8 mouse cellular contexts compared by ENCODE assay signal in genomic region chr1:136466143-136466811, GRCm38 (mm10). TPM values are rescaled to one million over a fixed set of nuclear protein-coding genes. Genes with fewer than 3 reads are reported as not detected.
DNase-seq lines count a peak whose midpoint lies in the region; ATAC-seq lines count a peak whose summit lies in the region.

Gene Kif14, plus strand, starts transcription at chr1:136466343.

- H3K4me2 ChIP-seq in heart, embryonic 13.5 days, result peak within 1 kb of the TSS; percentile 99
- peak within 1 kb of the TSS; percentile 95 for H3K4me2 ChIP-seq in liver, embryonic 12.5 days
- H3K4me2 ChIP-seq in stomach, embryonic 15.5 days, result peak within 1 kb of the TSS; percentile 98

- peak within 1 kb of the TSS; percentile 83 for H3K9ac ChIP-seq in heart, embryonic 13.5 days
- H3K9ac ChIP-seq in liver, embryonic 12.5 days, result peak within 1 kb of the TSS; percentile 96
- peak within 1 kb of the TSS; percentile 35; the same call in 1 of the 2 replicates for H3K9ac ChIP-seq in stomach, embryonic 15.5 days

- peak; percentile 97 for DNase-seq in CD4-positive helper T cell, adult 2 months (ENCODE audit: low read depth, low spot score)
- peak; percentile 76 for DNase-seq in brain, embryonic 18.5 days (ENCODE audit: low read depth, low spot score)
- peak; percentile 97 for DNase-seq in kidney, postnatal 10 days
- peak; percentile 90 to 93 for DNase-seq in natural killer cell, adult 2 months (ENCODE audit: low spot score in 2 of 2)

- no peak within 1 kb of the TSS; the same call in 1 of the 2 replicates for H3K27ac ChIP-seq in heart, embryonic 13.5 days (replicated peaks)
- H3K27ac ChIP-seq in liver, embryonic 12.5 days, result peak within 1 kb of the TSS; percentile 91
- H3K27ac ChIP-seq in stomach, embryonic 15.5 days, result 0 out of 2 replicates have a peak within 1 kb of the TSS, but pooled peaks have one; percentile 38

- peak; percentile 99 for ATAC-seq in erythroid progenitor cell, adult 5-6 weeks (replicated peaks; ENCODE audit: low FRiP score, poor library complexity, severe bottlenecking)
- peak; percentile 99 for ATAC-seq in heart, embryonic 13.5 days (ENCODE audit: extremely low read depth, insufficient number of reproducible peaks, low FRiP score, low TSS enrichment)
- peak; percentile 100 for ATAC-seq in liver, embryonic 12.5 days
- peak; percentile 100 for ATAC-seq in stomach, embryonic 15.5 days (ENCODE audit: insufficient read depth, low FRiP score, low read depth)

- WGBS in heart, embryonic 13.5 days, result under 1% methylated on average over 52 of the region's 52 CpGs
- WGBS in liver, embryonic 12.5 days (ENCODE audit: insufficient replicate concordance), result under 1% methylated on average over 52 of the region's 52 CpGs
- WGBS in stomach, embryonic 15.5 days, result under 1% methylated on average over 52 of the region's 52 CpGs

- H3K4me1 ChIP-seq in heart, embryonic 13.5 days, result peaks cover 35% of the 10 kb centered on the region
- peaks cover 47% of the 10 kb centered on the region for H3K4me1 ChIP-seq in liver, embryonic 12.5 days
- H3K4me1 ChIP-seq in stomach, embryonic 15.5 days, result no peaks in the 10 kb centered on the region

- H3K4me3 ChIP-seq in heart, embryonic 13.5 days, result peak within 1 kb of the TSS; percentile 77
- H3K4me3 ChIP-seq in liver, embryonic 12.5 days, result peak within 1 kb of the TSS; percentile 92
- peak within 1 kb of the TSS; percentile 76 for H3K4me3 ChIP-seq in stomach, embryonic 15.5 days (replicated peaks)

- H3K9me3 ChIP-seq in heart, embryonic 13.5 days, result no peaks in the 10 kb centered on the region
- no peaks in the 10 kb centered on the region for H3K9me3 ChIP-seq in liver, embryonic 12.5 days (replicated peaks)
- no peaks in the 10 kb centered on the region for H3K9me3 ChIP-seq in stomach, embryonic 15.5 days

- H3K27me3 ChIP-seq in heart, embryonic 13.5 days (replicated peaks), result no peaks in the 10 kb centered on the region
- no peaks in the 10 kb centered on the region for H3K27me3 ChIP-seq in liver, embryonic 12.5 days (replicated peaks)
- H3K27me3 ChIP-seq in stomach, embryonic 15.5 days (replicated peaks), result no peaks in the 10 kb centered on the region

- peaks cover 25% of the 10 kb centered on the region for H3K36me3 ChIP-seq in heart, embryonic 13.5 days
- H3K36me3 ChIP-seq in liver, embryonic 12.5 days, result peaks cover 38% of the 10 kb centered on the region
- peaks cover 11% of the 10 kb centered on the region for H3K36me3 ChIP-seq in stomach, embryonic 15.5 days

RNA-seq across cellular contexts. Expression of gene Kif14, which starts in this region (rescaled TPM):
- total RNA-seq in erythroid progenitor cell, adult 5-6 weeks (2015; ENCODE audit: low replicate concordance), result 144 and 159 TPM in 2 replicates
- 223 and 224 TPM in 2 replicates for total RNA-seq in erythroid progenitor cell, adult 5-6 weeks (2017; ENCODE audit: low replicate concordance)
- 2.6 and 5.0 TPM in 2 replicates for polyA plus RNA-seq in heart, embryonic 13.5 days (2015; fragmentation: Nextera tagmentation; extraction: Ambion mirVana)
- 11.2 and 11.3 TPM in 2 replicates for polyA plus RNA-seq in liver, embryonic 12.5 days (2016; fragmentation: Nextera tagmentation; extraction: Ambion mirVana)
- 5.2 and 6.6 TPM in 2 replicates for polyA plus RNA-seq in stomach, embryonic 15.5 days (2015; fragmentation: Nextera tagmentation; extraction: Ambion mirVana)

Comparison
In these comparisons a context has a peak if more than half of its experiments do, and no peak if none do; other contexts are left out.
1. H3K9ac ChIP-seq: peak in every context shown above with its lines; median percentile 96 in liver, embryonic 12.5 days; 83 in heart, embryonic 13.5 days; 35 in stomach, embryonic 15.5 days.